Mouse (Mus musculus) small intestine, adult 2 months (tissue): ENCODE measurements around the gene Col9a2. TPM values are rescaled to one million over a fixed set of nuclear protein-coding genes. Genes with fewer than 3 reads are reported as not detected.
A peak's percentile ranks its signal among the peaks of the same experiment; 100 is the strongest.

ENCODE experiments used
- H3K27ac ChIP-seq: fragments of 200-500 bp; 2 replicates; pipeline ENCODE4 v1.5.1; 2012; ENCODE audit warnings: low read depth, low read length, control low read depth, inconsistent platforms; ENCODE audit not compliant: insufficient read depth
- H3K27me3 ChIP-seq: fragments of 200-500 bp; 2 replicates; pipeline ENCODE4 v1.6.1; 2012; ENCODE audit warnings: mild to moderate bottlenecking, moderate library complexity, low read length, inconsistent platforms; ENCODE audit not compliant: control insufficient read depth, insufficient read depth
- H3K36me3 ChIP-seq: fragments of 200-500 bp; 2 replicates; pipeline ENCODE4 v1.6.1; 2012; ENCODE audit warnings: mild to moderate bottlenecking, low read length, control low read depth, inconsistent platforms; ENCODE audit not compliant: control insufficient read depth, insufficient read depth
- H3K4me1 ChIP-seq: fragments of 200-500 bp; 2 replicates; pipeline ENCODE4 v1.6.1; 2012; ENCODE audit warnings: low read length, inconsistent platforms, mixed read lengths; ENCODE audit not compliant: control insufficient read depth, insufficient read depth, insufficient read length
- H3K4me3 ChIP-seq: fragments of 200-500 bp; 2 replicates; pipeline ENCODE4 v1.5.1; 2012; ENCODE audit warnings: low read depth, mild to moderate bottlenecking, control low read depth, inconsistent platforms, low read length, moderate library complexity
- CTCF ChIP-seq: fragments of 200-500 bp; IDR thresholded peaks from 2 replicates; pipeline ENCODE4 v1.5.1; 2012; ENCODE audit warnings: low read depth, mild to moderate bottlenecking, control low read depth, inconsistent platforms, low read length, moderate library complexity, mixed read lengths; ENCODE audit not compliant: insufficient replicate concordance, insufficient read length; ENCODE audit errors: extremely low read depth
- POLR2A ChIP-seq: fragments of 200-500 bp; IDR thresholded peaks from 2 replicates; pipeline ENCODE4 v1.6.1; 2012; ENCODE audit warnings: low read depth, mild to moderate bottlenecking, control low read depth, inconsistent platforms, low read length, moderate library complexity
- WGBS: fragments of 180-500 bp; shearing (Covaris S2); methylation state at CpG from one replicate; pipeline ENCODE4 v1.1.7; 2018; 5-methylcytosine and 5-hydroxymethylcytosine counted together
- polyA plus RNA-seq: library from polyadenylated mRNA; depleted of rRNA; stranded (reverse); fragments of >200 nt; gene quantifications from 2 replicates; pipeline ENCODE4 v1.2.3, GENCODE M21; 2012

Col9a2 gene
- polyA plus RNA-seq, 1 experiment, result 0.18 TPM

- 83% methylated on average over 7 of the region's 7 CpGs for WGBS
- no peaks in the 10 kb centered on the region for H3K27me3 ChIP-seq
- H3K36me3 ChIP-seq, result no peaks in the 10 kb centered on the region
- TF ChIP-seq POLR2A (no peak), CTCF (no peak)
- H3K4me3 ChIP-seq, result no peak overlapping the region
- H3K4me1 ChIP-seq, result peaks cover 3% of the 10 kb centered on the region; the same call in 1 of the 2 replicates
- no peak overlapping the region for H3K27ac ChIP-seq
Observed at GRCm38 (mm10) chr4:121023464-121023863, 15.7 kb upstream of the Col9a2 start.

- Histone ChIP-seq H3K4me1 (peaks cover 3% of the 10 kb centered on the region; the same call in 1 of the 2 replicates), H3K27ac (no peak overlapping the region), H3K4me3 (no peak overlapping the region), H3K36me3 (no peaks in the 10 kb centered on the region), H3K27me3 (no peaks in the 10 kb centered on the region)
- TF ChIP-seq CTCF, result no peak
- no peak for TF ChIP-seq POLR2A
- WGBS, result 59% methylated on average over 2 of the region's 2 CpGs
Observed at GRCm38 (mm10) chr4:121023941-121024340, 15.2 kb upstream of the Col9a2 start.

GRCm38 (mm10) chr4:121025681-121026080 lies 13.5 kb upstream of the Col9a2 start:
- peaks cover 3% of the 10 kb centered on the region; the same call in 1 of the 2 replicates for H3K4me1 ChIP-seq
- WGBS, result 72% methylated on average over 2 of the region's 2 CpGs
- H3K27me3 ChIP-seq, result no peaks in the 10 kb centered on the region
- H3K4me3 ChIP-seq, result no peak overlapping the region
- TF ChIP-seq CTCF, result no peak
- TF ChIP-seq POLR2A, result no peak
- no peak overlapping the region for H3K27ac ChIP-seq
- H3K36me3 ChIP-seq, result no peaks in the 10 kb centered on the region

GRCm38 (mm10) chr4:121028146-121028545 lies 11.0 kb upstream of the Col9a2 start:
- H3K4me1 ChIP-seq, result peaks cover 3% of the 10 kb centered on the region; the same call in 1 of the 2 replicates
- no peaks in the 10 kb centered on the region for H3K36me3 ChIP-seq
- H3K27ac ChIP-seq, result no peak overlapping the region
- H3K4me3 ChIP-seq, result no peak overlapping the region
- TF ChIP-seq POLR2A (no peak), CTCF (no peak)
- 59% methylated on average over 1 of the region's 1 CpGs for WGBS
- no peaks in the 10 kb centered on the region for H3K27me3 ChIP-seq

- WGBS, result 27% methylated on average over 14 of the region's 14 CpGs
- Histone ChIP-seq H3K4me1 (peaks cover 3% of the 10 kb centered on the region; the same call in 1 of the 2 replicates), H3K27me3 (no peaks in the 10 kb centered on the region), H3K4me3 (no peak overlapping the region), H3K27ac (no peak overlapping the region), H3K36me3 (no peaks in the 10 kb centered on the region)
- TF ChIP-seq CTCF (peak; percentile 83), POLR2A (no peak)
Observed at GRCm38 (mm10) chr4:121028659-121029392, 10.4 kb upstream of the Col9a2 start.

GRCm38 (mm10) chr4:121029632-121030031 lies 9.6 kb upstream of the Col9a2 start:
- H3K27ac ChIP-seq, result no peak overlapping the region
- no peaks in the 10 kb centered on the region for H3K4me1 ChIP-seq
- no peaks in the 10 kb centered on the region for H3K27me3 ChIP-seq
- no peaks in the 10 kb centered on the region for H3K36me3 ChIP-seq
- no peak overlapping the region for H3K4me3 ChIP-seq
- 69% methylated on average over 3 of the region's 3 CpGs for WGBS
- TF ChIP-seq CTCF, result no peak
- no peak for TF ChIP-seq POLR2A

- Histone ChIP-seq H3K4me3 (no peak overlapping the region), H3K27ac (no peak overlapping the region), H3K27me3 (no peaks in the 10 kb centered on the region), H3K4me1 (no peaks in the 10 kb centered on the region), H3K36me3 (no peaks in the 10 kb centered on the region)
- WGBS, result 47% methylated on average over 4 of the region's 4 CpGs
- TF ChIP-seq CTCF (peak; percentile 32; the same call in 1 of the 2 replicates), POLR2A (no peak)
Observed at GRCm38 (mm10) chr4:121031440-121031839, 7.7 kb upstream of the Col9a2 start.
